Mouse (Mus musculus) liver, embryonic 14.5 days (tissue): ENCODE data around the gene Capn7.

Experiments used
- CTCF ChIP-seq: IDR thresholded peaks from 2 replicates; pipeline ENCODE4 v1.5.1; 2016; ENCODE audit warnings: antibody characterized with exemption, low read depth, control low read depth
- EP300 ChIP-seq: IDR thresholded peaks from 2 replicates; pipeline ENCODE4 v1.6.1; 2016; ENCODE audit warnings: antibody characterized with exemption, low read depth

- TF ChIP-seq CTCF (no peak), EP300 (no peak)
Observed at GRCm38 (mm10) chr14:31384366-31385323, 48.2 kb downstream of the Capn7 start.
